Mouse (Mus musculus) lung, embryonic 14.5 days (tissue): ENCODE measurements around the gene Plekhm2. TPM values are rescaled to one million over a fixed set of nuclear protein-coding genes. Genes with fewer than 3 reads are reported as not detected.

Experiments
- ATAC-seq: fragments of 200-750 bp; cut with Nextera tagmentation; 2 replicates; pipeline ENCODE4 v1.8.0; 2017; ENCODE audit warnings: mild to moderate bottlenecking, moderate TSS enrichment, moderate library complexity; ENCODE audit not compliant: insufficient read depth
- DNase-seq: peaks from one replicate; pipeline ENCODE4 v3.0.0-alpha.2; 2015
- H3K27ac ChIP-seq: fragments of 300-500 bp; sonication (generic); 2 replicates; pipeline ENCODE4 v1.5.1; 2014; ENCODE audit warnings: low read depth, mild to moderate bottlenecking, moderate library complexity
- H3K27me3 ChIP-seq: fragments of 300-500 bp; sonication (generic); 2 replicates; pipeline ENCODE4 v1.6.1; 2014; ENCODE audit warnings: low read length, control low read depth; ENCODE audit not compliant: insufficient read depth
- H3K36me3 ChIP-seq: fragments of 300-500 bp; sonication (generic); 2 replicates; pipeline ENCODE4 v1.6.1; 2014; ENCODE audit warnings: control low read depth; ENCODE audit not compliant: insufficient read depth
- H3K4me1 ChIP-seq: fragments of 300-500 bp; sonication (generic); 2 replicates; pipeline ENCODE4 v1.6.1; 2014; ENCODE audit warnings: antibody characterized with exemption, control low read depth; ENCODE audit not compliant: insufficient read depth
- H3K4me2 ChIP-seq: fragments of 300-500 bp; sonication (generic); 2 replicates; pipeline ENCODE4 v1.6.1; 2014; ENCODE audit warnings: mild to moderate bottlenecking
- H3K4me3 ChIP-seq: fragments of 300-500 bp; sonication (generic); 2 replicates; pipeline ENCODE4 v1.5.1; 2014; ENCODE audit warnings: low read depth, low read length
- H3K9ac ChIP-seq: fragments of 300-500 bp; sonication (generic); 2 replicates; pipeline ENCODE4 v1.6.1; 2014
- H3K9me3 ChIP-seq: fragments of 300-500 bp; sonication (generic); 2 replicates; pipeline ENCODE4 v1.6.1; 2016; ENCODE audit warnings: low read depth, low read length, control low read depth
- CTCF ChIP-seq: IDR thresholded peaks from 2 replicates; pipeline ENCODE4 v1.5.1; 2016; ENCODE audit warnings: antibody characterized with exemption, low read depth
- WGBS: fragments of 180-500 bp; shearing (Covaris S2); extraction: QIAGEN DNeasy Blood & Tissue Kit; methylation state at CpG from one replicate; pipeline ENCODE4 v1.1.7; 2014; 5-methylcytosine and 5-hydroxymethylcytosine counted together
- polyA plus RNA-seq: library from polyadenylated mRNA; unstranded; fragments of >200 nt; fragmentation: Nextera tagmentation; extraction: Ambion mirVana; gene quantifications from 2 replicates; pipeline ENCODE4 v1.2.1, GENCODE M21; 2014

The Plekhm2 gene
- polyA plus RNA-seq, 1 experiment from 2014 or later: 5.4 TPM

DNA sequence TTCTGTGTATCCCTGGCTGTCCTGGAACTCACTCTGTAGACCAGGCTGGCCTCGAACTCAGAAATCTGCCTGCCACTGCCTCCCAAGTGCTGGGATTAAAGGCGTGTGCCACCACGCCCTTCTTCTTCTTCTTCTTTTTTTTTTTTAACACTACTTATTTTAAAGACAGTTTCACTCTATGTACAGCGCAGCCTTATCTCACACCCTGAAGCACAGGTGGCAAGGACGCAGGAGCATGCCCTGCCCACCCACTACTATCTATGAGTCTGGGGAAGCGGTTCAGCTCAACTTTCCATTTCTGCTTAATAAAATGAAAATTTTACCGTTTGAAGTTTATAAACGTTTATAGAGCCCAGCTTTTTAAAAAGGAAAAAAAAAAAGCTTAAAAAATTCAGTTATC, 23.8 kb upstream of the Plekhm2 start:
- H3K4me3 ChIP-seq: no peak overlapping the region
- no peaks in the 10 kb centered on the region for H3K27me3 ChIP-seq
- no peak overlapping the region for H3K9ac ChIP-seq
- peaks cover 89% of the 10 kb centered on the region for H3K36me3 ChIP-seq
- H3K4me1 ChIP-seq: no peaks in the 10 kb centered on the region
- H3K9me3 ChIP-seq: no peaks in the 10 kb centered on the region
- ATAC-seq (no peak), DNase-seq (no peak)
- no peak overlapping the region for H3K27ac ChIP-seq
- H3K4me2 ChIP-seq: no peak overlapping the region
- no peak for TF ChIP-seq CTCF
- 83% methylated on average over 8 of the region's 8 CpGs for WGBS

- Histone ChIP-seq H3K9me3 (no peaks in the 10 kb centered on the region), H3K27me3 (no peaks in the 10 kb centered on the region), H3K4me3 (no peak overlapping the region), H3K4me2 (no peak overlapping the region), H3K36me3 (peaks cover 85% of the 10 kb centered on the region), H3K9ac (no peak overlapping the region), H3K27ac (peak overlapping the region; percentile 27; the same call in 1 of the 2 replicates), H3K4me1 (0 out of 2 replicates have a peak, but pooled peaks cover 3% of the 10 kb centered on the region)
- no peak for TF ChIP-seq CTCF
- DNase-seq (no peak), ATAC-seq (no peak)
- WGBS: 76% methylated on average over 8 of the region's 8 CpGs
These were observed 21.8 kb upstream of the Plekhm2 start for GRCm38 (mm10) chr4:141686525-141686924.

GRCm38 (mm10) chr4:141686093-141686492, 21.4 kb upstream of the Plekhm2 start:
- Histone ChIP-seq H3K9ac (no peak overlapping the region), H3K4me2 (no peak overlapping the region), H3K9me3 (no peaks in the 10 kb centered on the region), H3K27me3 (no peaks in the 10 kb centered on the region), H3K27ac (peak overlapping the region; percentile 36; the same call in 1 of the 2 replicates), H3K36me3 (peaks cover 81% of the 10 kb centered on the region), H3K4me1 (0 out of 2 replicates have a peak, but pooled peaks cover 3% of the 10 kb centered on the region), H3K4me3 (no peak overlapping the region)
- peak; percentile 15 for DNase-seq
- no peak for ATAC-seq
- TF ChIP-seq CTCF: no peak
- WGBS: 64% methylated on average over 3 of the region's 3 CpGs

- H3K4me1 ChIP-seq: 0 out of 2 replicates have a peak, but pooled peaks cover 3% of the 10 kb centered on the region
- H3K36me3 ChIP-seq: peaks cover 75% of the 10 kb centered on the region
- H3K4me3 ChIP-seq: no peak within 1 kb of the TSS
- no peaks in the 10 kb centered on the region for H3K27me3 ChIP-seq
- ATAC-seq: no peak
- no peak within 1 kb of the TSS for H3K4me2 ChIP-seq
- 89% methylated on average over 6 of the region's 6 CpGs for WGBS
- no peaks in the 10 kb centered on the region for H3K9me3 ChIP-seq
- no peak for DNase-seq
- TF ChIP-seq CTCF: no peak
- H3K9ac ChIP-seq: no peak within 1 kb of the TSS
- peak within 1 kb of the TSS; percentile 36; the same call in 1 of the 2 replicates for H3K27ac ChIP-seq
These were observed 20.8 kb upstream of the Plekhm2 start, which contains the start of gene Rsc1a1 for GRCm38 (mm10) chr4:141685499-141685898. Rsc1a1 (minus strand) TSS chr4:141685599.

- Histone ChIP-seq H3K36me3 (peaks cover 53% of the 10 kb centered on the region), H3K27me3 (no peaks in the 10 kb centered on the region), H3K4me1 (0 out of 2 replicates have a peak, but pooled peaks cover 3% of the 10 kb centered on the region), H3K27ac (peak overlapping the region; percentile 42; the same call in 1 of the 2 replicates), H3K9ac (no peak overlapping the region), H3K4me3 (no peak overlapping the region), H3K9me3 (no peaks in the 10 kb centered on the region), H3K4me2 (no peak overlapping the region)
- peak; percentile 67 for DNase-seq
- 53% methylated on average over 12 of the region's 12 CpGs for WGBS
- no peak for TF ChIP-seq CTCF
- no peak for ATAC-seq
These were observed 18.1 kb upstream of the Plekhm2 start for GRCm38 (mm10) chr4:141682706-141683230.

GRCm38 (mm10) chr4:141681767-141682166, 17.1 kb upstream of the Plekhm2 start:
- DNase-seq (no peak), ATAC-seq (no peak)
- H3K9me3 ChIP-seq: no peaks in the 10 kb centered on the region
- WGBS: 51% methylated on average over 7 of the region's 7 CpGs
- H3K36me3 ChIP-seq: peaks cover 48% of the 10 kb centered on the region
- TF ChIP-seq CTCF: no peak
- no peak overlapping the region for H3K4me2 ChIP-seq
- H3K27ac ChIP-seq: no peak overlapping the region
- no peak overlapping the region for H3K4me3 ChIP-seq
- no peak overlapping the region for H3K9ac ChIP-seq
- 0 out of 2 replicates have a peak, but pooled peaks cover 3% of the 10 kb centered on the region for H3K4me1 ChIP-seq
- no peaks in the 10 kb centered on the region for H3K27me3 ChIP-seq

- Histone ChIP-seq H3K27ac (peak overlapping the region; percentile 39; the same call in 1 of the 2 replicates), H3K4me2 (no peak overlapping the region), H3K4me3 (no peak overlapping the region), H3K9ac (no peak overlapping the region), H3K9me3 (no peaks in the 10 kb centered on the region), H3K27me3 (no peaks in the 10 kb centered on the region), H3K4me1 (0 out of 2 replicates have a peak, but pooled peaks cover 3% of the 10 kb centered on the region), H3K36me3 (peaks cover 40% of the 10 kb centered on the region)
- TF ChIP-seq CTCF: no peak
- ATAC-seq (peak; percentile 51; the same call in 1 of the 2 replicates), DNase-seq (peak; percentile 68)
- WGBS: 41% methylated on average over 12 of the region's 12 CpGs
These were observed 16.2 kb upstream of the Plekhm2 start for GRCm38 (mm10) chr4:141680892-141681291.
